Mouse (Mus musculus): ENCODE measurements at regions not wholly inside any gene's neighbourhood (a gene's known extent, or its start where the extent isn't known, plus 50 kb on each side); places are given as distances from the start of the nearest gene placed in this dataset.

- ATAC-seq (replicated peaks in 1 of 2; ENCODE audit: insufficient read depth in 1 of 2, low FRiP score in 2 of 2, low TSS enrichment in 1 of 2, low read depth in 1 of 2, poor library complexity in 2 of 2, severe bottlenecking in 2 of 2), result peak in 1 of 2 experiments; percentile 32; a peak in 1 of 4 replicates
Observed at GRCm38 (mm10) chr12:82097620-82098019, 71.5 kb upstream of the Sipa1l1 start.

- no peak for ATAC-seq (replicated peaks in 1 of 2; ENCODE audit: insufficient read depth in 1 of 2, low FRiP score in 2 of 2, low TSS enrichment in 1 of 2, low read depth in 1 of 2, poor library complexity in 2 of 2, severe bottlenecking in 2 of 2)
Observed at GRCm38 (mm10) chr12:82104211-82104610, 64.9 kb upstream of the Sipa1l1 start.

- no peak for ATAC-seq (replicated peaks in 1 of 2; ENCODE audit: insufficient read depth in 1 of 2, low FRiP score in 2 of 2, low TSS enrichment in 1 of 2, low read depth in 1 of 2, poor library complexity in 2 of 2, severe bottlenecking in 2 of 2)
Observed at GRCm38 (mm10) chr12:82105184-82106031, 63.7 kb upstream of the Sipa1l1 start.

GRCm38 (mm10) chr12:82115766-82116165, 53.4 kb upstream of the Sipa1l1 start:
- no peak for ATAC-seq (replicated peaks in 1 of 2; ENCODE audit: insufficient read depth in 1 of 2, low FRiP score in 2 of 2, low TSS enrichment in 1 of 2, low read depth in 1 of 2, poor library complexity in 2 of 2, severe bottlenecking in 2 of 2)

All from hematopoietic stem cell, adult 5-6 weeks (primary cell).